Mouse (Mus musculus) frontal cortex, postnatal 25 days (tissue): ENCODE measurements around the gene Olfr198.
"Not testable (repeated sequence)": the region's sequence is repeated elsewhere in the genome, so short reads cannot be mapped to it uniquely, and the experiment has no call there.

Experiments
- DNase-seq, 2 experiments: peaks; one replicate each; pipeline ENCODE4 v3.0.0; 2022; ENCODE audit warnings: low spot score in 2 of 2

Olfr198 gene

GRCm38 (mm10) chr16:59203433-59203832 lies at the start of gene Olfr198:
Olfr198 (minus strand) TSS chr16:59203533.
- DNase-seq = not testable (repeated sequence)

- DNase-seq = no peak
Measured at GRCm38 (mm10) chr16:59249684-59250083, 46.4 kb upstream of the Olfr198 start.

GRCm38 (mm10) chr16:59219667-59220066 lies 16.3 kb upstream of the Olfr198 start, which contains the start of gene Olfr199:
Olfr199 (minus strand) TSS chr16:59219767.
- not testable (repeated sequence) for DNase-seq

- not testable (repeated sequence) for DNase-seq
Measured at GRCm38 (mm10) chr16:59217861-59218260, 14.5 kb upstream of the Olfr198 start.

- no peak for DNase-seq
Measured at GRCm38 (mm10) chr16:59170354-59170753, 33.0 kb downstream of the Olfr198 start, which contains the start of gene Olfr196. Olfr196 (minus strand) TSS chr16:59170454.

- DNase-seq = no peak
Measured at GRCm38 (mm10) chr16:59151996-59152395, 51.3 kb downstream of the Olfr198 start.
